Mouse (Mus musculus): ENCODE measurements around the gene B4galt5.

GRCm38 (mm10) chr2:167337580-167337979, 11.4 kb downstream of the B4galt5 start:
- TF ChIP-seq POLR2A (IDR thresholded peaks at IDR 0.05; ENCODE audit: low read depth, low read length) (no peak), CTCF (IDR thresholded peaks at IDR 0.05; ENCODE audit: borderline replicate concordance, insufficient read depth, low read length) (no peak)

All from embryonic fibroblast, embryonic 13.5 days (primary cell).